ENCODE assay signal across 10 mouse cellular contexts in the genomic region with DNA sequence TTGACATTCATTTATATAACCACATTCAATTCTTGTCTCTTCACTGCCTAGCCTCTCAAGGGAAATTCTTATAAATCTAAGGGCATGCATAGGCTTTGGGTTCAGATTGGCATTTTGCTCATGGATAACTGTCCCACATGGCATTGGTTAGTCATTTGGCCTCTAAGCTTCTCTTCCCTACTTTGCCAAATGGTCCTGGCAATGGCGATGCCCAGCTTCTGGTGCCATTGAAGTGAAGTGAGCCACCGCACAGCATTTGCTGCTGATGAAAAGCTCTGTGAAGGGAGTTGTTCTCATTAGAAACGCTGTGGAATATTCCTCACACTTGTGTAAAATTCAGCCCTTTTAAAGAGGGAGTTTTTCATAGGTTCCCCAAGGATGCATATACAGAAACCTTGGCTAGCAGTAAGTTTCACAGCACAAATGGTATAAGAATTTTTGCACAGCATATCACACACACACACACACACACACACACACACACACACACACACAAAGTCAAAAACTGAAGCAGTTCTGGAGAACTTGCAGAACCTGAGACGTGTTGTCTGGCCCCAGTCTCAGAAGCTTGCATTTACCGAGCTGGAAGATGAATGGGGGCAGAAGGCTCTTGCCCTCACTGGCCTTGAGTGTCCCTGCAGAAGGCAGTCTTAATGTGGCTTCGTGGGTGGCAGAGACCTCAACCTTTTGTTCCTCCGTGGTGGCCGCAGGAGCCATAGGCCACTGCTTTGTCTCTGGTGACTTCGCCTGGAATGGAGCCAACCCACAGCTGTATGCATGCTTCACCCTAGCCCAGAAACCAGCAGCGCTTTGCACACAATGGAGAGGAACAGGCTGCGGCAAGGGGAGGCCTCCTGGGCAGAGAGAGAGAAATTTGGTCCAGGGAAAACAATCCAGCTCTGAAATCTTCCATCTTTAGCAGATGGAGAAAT. TPM values are rescaled to one million over a fixed set of nuclear protein-coding genes. Genes with fewer than 3 reads are reported as not detected.
DNase-seq lines count a peak whose midpoint lies in the region; ATAC-seq and TF ChIP-seq lines count a peak whose summit lies in the region.
"Had no signal": no experiment of that assay in that cellular context is flagged by ENCODE, and none has a peak within 500 bp of the region (broad histone marks: within the 10 kb centered on the region; RNA-seq: fewer than 3 reads in every experiment).

No protein-coding gene starts in this region.

- H3K79me2 ChIP-seq in heart, adult 2 months (replicated peaks; ENCODE audit: control insufficient read depth, insufficient read depth, low read length), result no peaks in the 10 kb centered on the region

- no peak overlapping the region for H3K4me3 ChIP-seq in heart, adult 2 months
- H3K4me3 ChIP-seq in forebrain, embryonic 15.5 days, result no peak overlapping the region
- H3K4me3 ChIP-seq in neural tube, embryonic 11.5 days (ENCODE audit: low read depth, low read length), result no peak overlapping the region
- H3K4me3 ChIP-seq in liver, embryonic 11.5 days (ENCODE audit: low read depth, low read length), result no peak overlapping the region

- H3K27ac ChIP-seq in heart, adult 2 months, result no peak overlapping the region
- peak overlapping the region; percentile 8; the same call in 1 of the 2 replicates for H3K27ac ChIP-seq in forebrain, embryonic 15.5 days (replicated peaks)
- 0 out of 2 replicates have a peak overlapping the region, but pooled peaks have one; percentile 10 for H3K27ac ChIP-seq in neural tube, embryonic 11.5 days (ENCODE audit: low read depth, low read length)
- H3K27ac ChIP-seq in liver, embryonic 11.5 days (ENCODE audit: low read depth, low read length), result no peak overlapping the region

- no peaks in the 10 kb centered on the region for H3K36me3 ChIP-seq in heart, adult 2 months (ENCODE audit: control insufficient read depth, insufficient read depth, low read length)
- no peaks in the 10 kb centered on the region for H3K36me3 ChIP-seq in forebrain, embryonic 15.5 days
- H3K36me3 ChIP-seq in neural tube, embryonic 11.5 days (ENCODE audit: control insufficient read depth, insufficient read depth, low read length), result no peaks in the 10 kb centered on the region
- no peaks in the 10 kb centered on the region for H3K36me3 ChIP-seq in liver, embryonic 11.5 days (ENCODE audit: control insufficient read depth, insufficient read depth, low read length)

- intact Hi-C loops in heart, adult 2 months (cut with DNase I), result no loop called here

- 44% methylated on average over 11 of the region's 11 CpGs for WGBS in heart, adult 2 months
- WGBS in forebrain, embryonic 15.5 days, result 23% methylated on average over 11 of the region's 11 CpGs
- WGBS in neural tube, embryonic 11.5 days, result 32% methylated on average over 11 of the region's 11 CpGs
- WGBS in liver, embryonic 11.5 days, result 68% methylated on average over 11 of the region's 11 CpGs

- H3K4me2 ChIP-seq in forebrain, embryonic 15.5 days (replicated peaks), result no peak overlapping the region
- H3K4me2 ChIP-seq in neural tube, embryonic 11.5 days (ENCODE audit: low read depth), result no peak overlapping the region
- H3K4me2 ChIP-seq in liver, embryonic 11.5 days, result no peak overlapping the region

- TF ChIP-seq CTCF in heart, adult 2 months (IDR thresholded peaks at IDR 0.05), result no peak

- no peaks in the 10 kb centered on the region for H3K9me3 ChIP-seq in forebrain, embryonic 15.5 days
- no peaks in the 10 kb centered on the region for H3K9me3 ChIP-seq in neural tube, embryonic 11.5 days (ENCODE audit: control insufficient read depth, low read length)
- no peaks in the 10 kb centered on the region for H3K9me3 ChIP-seq in liver, embryonic 11.5 days (ENCODE audit: control insufficient read depth, low read length)

- TF ChIP-seq EP300 in heart, adult 2 months (IDR thresholded peaks at IDR 0.05; ENCODE audit: insufficient read depth, low read depth, low read length), result no peak

- no peak for TF ChIP-seq POLR2A in heart, adult 2 months (IDR thresholded peaks at IDR 0.05; ENCODE audit: insufficient read depth, low read depth, low read length)

- no peak overlapping the region for H3K9ac ChIP-seq in heart, adult 2 months (ENCODE audit: low read depth, low read length)
- H3K9ac ChIP-seq in forebrain, embryonic 15.5 days (replicated peaks), result no peak overlapping the region
- no peak overlapping the region for H3K9ac ChIP-seq in neural tube, embryonic 11.5 days (ENCODE audit: low read length)
- no peak overlapping the region for H3K9ac ChIP-seq in liver, embryonic 11.5 days (ENCODE audit: low read depth, low read length)

- peak; percentile 42 to 51 for DNase-seq in heart, adult 2 months
- DNase-seq in heart, adult 8-10 months (ENCODE audit: low spot score), result no peak
- peak; percentile 42 for DNase-seq in adrenal gland, adult 2 months
- peak; percentile 77 for DNase-seq in kidney, postnatal 14 days
- peak; percentile 66 for DNase-seq in neural tube, embryonic 11.5 days (ENCODE audit: low spot score)
- no peak for DNase-seq in liver
- DNase-seq in liver, embryonic 11.5 days (ENCODE audit: low spot score), result no peak

- ATAC-seq in forebrain, embryonic 15.5 days (replicated peaks), result no peak
- peak; percentile 71; the same call in 1 of the 2 replicates for ATAC-seq in neural tube, embryonic 11.5 days (ENCODE audit: insufficient read depth, low FRiP score, low TSS enrichment)
- ATAC-seq in liver, embryonic 11.5 days (replicated peaks; ENCODE audit: low FRiP score), result no peak

- H3K4me1 ChIP-seq in heart, adult 2 months (ENCODE audit: control insufficient read depth, insufficient read depth, low read length), result no peaks in the 10 kb centered on the region; the same call in 1 of the 2 replicates
- H3K4me1 ChIP-seq in forebrain, embryonic 15.5 days, result peaks cover 14% of the 10 kb centered on the region
- H3K4me1 ChIP-seq in neural tube, embryonic 11.5 days (ENCODE audit: control insufficient read depth, insufficient read depth, low read length), result peaks cover 20% of the 10 kb centered on the region
- H3K4me1 ChIP-seq in liver, embryonic 11.5 days (replicated peaks; ENCODE audit: control insufficient read depth, insufficient read depth, low read length), result no peaks in the 10 kb centered on the region

- H3K27me3 ChIP-seq in heart, adult 2 months (ENCODE audit: control insufficient read depth, insufficient read depth, low read length), result no peaks in the 10 kb centered on the region
- H3K27me3 ChIP-seq in forebrain, embryonic 15.5 days, result no peaks in the 10 kb centered on the region
- H3K27me3 ChIP-seq in neural tube, embryonic 11.5 days (ENCODE audit: control insufficient read depth, insufficient read depth, low read length), result no peaks in the 10 kb centered on the region
- no peaks in the 10 kb centered on the region for H3K27me3 ChIP-seq in liver, embryonic 11.5 days (replicated peaks; ENCODE audit: control insufficient read depth, insufficient read depth, low read length)

RNA-seq across cellular contexts. Expression of a gene that starts 21.8 kb away (rescaled TPM):
- 1 to 10 TPM; 5.7 to 6.0 TPM for total RNA-seq in heart, adult 2 months (2021)
- polyA plus RNA-seq in heart, adult 2 months (2012; rRNA removed), result 11.7 and 12.8 TPM in 2 replicates
- 1 to 10 TPM; 4.4 to 5.2 (median 5.0) TPM for total RNA-seq in heart, adult 8-10 months (2022)
- 10 to 100 TPM; 20.2 to 21.5 TPM for total RNA-seq in adrenal gland, adult 2 months (2021)
- 15.9 and 16.0 TPM in 2 replicates for polyA plus RNA-seq in adrenal gland, adult 2 months (2012; rRNA removed)
- polyA plus RNA-seq in forebrain, embryonic 15.5 days (2015; fragmentation: Nextera tagmentation; extraction: Ambion mirVana), result 5.1 and 5.3 TPM in 2 replicates
- polyA plus RNA-seq in neural tube, embryonic 11.5 days (2014; fragmentation: Nextera tagmentation; extraction: Ambion mirVana), result 18.0 and 19.0 TPM in 2 replicates
- polyA plus RNA-seq in liver, embryonic 11.5 days (2014; fragmentation: Nextera tagmentation; extraction: Ambion mirVana), result 7.8 and 8.5 TPM in 2 replicates

RNA-seq across cellular contexts. Expression of a gene that starts 23.1 kb away (rescaled TPM):
- not detected for total RNA-seq in heart, adult 2 months (2021)
- polyA plus RNA-seq in heart, adult 2 months (2012; rRNA removed), result not detected in 2 replicates
- total RNA-seq in heart, adult 8-10 months (2022), result not detected
- not detected for total RNA-seq in adrenal gland, adult 2 months (2021)
- not detected in 2 replicates for polyA plus RNA-seq in adrenal gland, adult 2 months (2012; rRNA removed)
- not detected in 2 replicates for polyA plus RNA-seq in forebrain, embryonic 15.5 days (2015; fragmentation: Nextera tagmentation; extraction: Ambion mirVana)
- polyA plus RNA-seq in neural tube, embryonic 11.5 days (2014; fragmentation: Nextera tagmentation; extraction: Ambion mirVana), result not detected in 2 replicates
- not detected in 2 replicates for polyA plus RNA-seq in liver, embryonic 11.5 days (2014; fragmentation: Nextera tagmentation; extraction: Ambion mirVana)
- total RNA-seq: ES-E14 had no signal
- polyA plus RNA-seq: gonadal fat pad, adult 2 months had no signal

Comparison
In these comparisons a context has a peak if more than half of its experiments do, and no peak if none do; other contexts are left out.
1. DNase-seq: peak in heart, adult 2 months (2 of 2), adrenal gland, adult 2 months (single experiment), kidney, postnatal 14 days (single experiment) and neural tube, embryonic 11.5 days (single experiment); none in heart, adult 8-10 months (single experiment), liver (single experiment) and liver, embryonic 11.5 days (single experiment).
2. H3K27ac ChIP-seq: peak in forebrain, embryonic 15.5 days (single experiment) and neural tube, embryonic 11.5 days (single experiment); none in heart, adult 2 months (single experiment) and liver, embryonic 11.5 days (single experiment).